Mouse (Mus musculus) c-Kit-negative CD71-positive TER-119-positive erythroid progenitor cells, embryonic 14.5 days (primary cell): ENCODE measurements around the gene Olfr1012.
"Not testable (repeated sequence)": the region's sequence is repeated elsewhere in the genome, so short reads cannot be mapped to it uniquely, and the experiment has no call there.

Source experiments
- DNase-seq: peaks from one replicate; pipeline ENCODE4 v3.0.0-alpha.2; 2013; ENCODE audit warnings: low read depth, low spot score

The Olfr1012 gene

GRCm38 (mm10) chr2:85762666-85763065 is at the start of gene Olfr1012:
Olfr1012 (minus strand) TSS chr2:85762766.
- DNase-seq, result no peak

DNA sequence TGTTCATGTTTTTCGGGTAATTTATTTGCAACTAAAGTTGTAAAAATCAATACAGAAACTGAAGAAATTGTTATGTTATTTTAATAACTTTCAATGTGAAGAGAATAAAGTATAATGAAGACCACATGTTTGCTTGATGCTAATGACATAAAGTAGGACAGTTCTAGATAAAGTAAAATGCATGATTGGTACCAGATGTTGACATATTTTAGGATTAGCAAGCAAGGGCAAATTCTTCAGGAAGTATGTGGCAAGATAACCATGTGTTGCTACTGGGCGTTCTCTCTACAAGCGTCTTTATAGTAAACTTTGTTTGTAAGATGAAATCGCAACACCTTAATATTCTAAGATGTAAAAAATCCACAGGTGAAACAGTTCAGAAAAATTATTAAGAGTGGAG is 41.9 kb upstream of the Olfr1012 start:
- DNase-seq, result no peak

DNA sequence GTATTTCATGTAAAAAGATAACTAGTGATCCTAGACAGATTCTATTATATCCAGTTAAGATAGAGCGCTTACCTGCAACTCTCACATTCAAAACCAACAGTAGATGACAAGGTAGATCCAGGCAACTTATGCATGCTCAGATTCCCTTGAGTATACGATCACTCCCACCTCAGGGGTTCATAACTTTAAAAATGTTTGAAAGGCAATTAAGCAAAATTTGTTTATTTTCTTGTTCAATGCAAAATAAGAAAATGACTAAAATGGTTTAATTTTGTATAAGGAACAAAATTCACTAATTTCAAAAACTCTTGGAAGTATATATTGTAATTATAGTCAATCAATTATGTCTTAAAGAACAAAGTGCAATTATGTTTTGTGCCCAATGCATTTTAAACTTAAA is 39.9 kb upstream of the Olfr1012 start, which contains the start of gene Olfr1016:
Gene Olfr1016 (minus strand): TSS at position 101 of the 400 bp plus-strand sequence.
- no peak for DNase-seq

- no peak for DNase-seq
Observed at GRCm38 (mm10) chr2:85792331-85792730, 29.8 kb upstream of the Olfr1012 start.

DNA sequence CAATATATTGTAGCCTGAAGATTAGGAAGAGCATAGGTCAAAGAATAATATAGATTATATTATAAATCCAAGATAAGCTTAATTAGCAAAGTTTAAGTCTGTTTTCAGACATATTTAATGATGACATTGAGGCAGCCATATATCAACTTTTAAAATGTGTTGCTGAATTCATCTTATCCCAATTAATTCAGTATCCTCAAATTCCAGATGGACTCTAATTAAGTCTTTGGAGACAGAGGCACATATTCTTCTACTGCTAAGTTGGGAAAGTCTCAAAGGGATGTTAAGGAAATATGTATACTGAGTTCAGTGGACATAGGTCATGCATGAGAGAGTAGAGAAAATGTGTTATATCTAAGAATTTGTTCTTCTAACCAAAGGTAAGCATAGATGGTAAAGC is 19.2 kb upstream of the Olfr1012 start, which contains the start of gene Olfr1015:
Gene Olfr1015 (plus strand): TSS at position 301 of the 400 bp plus-strand sequence.
- no peak for DNase-seq

DNA sequence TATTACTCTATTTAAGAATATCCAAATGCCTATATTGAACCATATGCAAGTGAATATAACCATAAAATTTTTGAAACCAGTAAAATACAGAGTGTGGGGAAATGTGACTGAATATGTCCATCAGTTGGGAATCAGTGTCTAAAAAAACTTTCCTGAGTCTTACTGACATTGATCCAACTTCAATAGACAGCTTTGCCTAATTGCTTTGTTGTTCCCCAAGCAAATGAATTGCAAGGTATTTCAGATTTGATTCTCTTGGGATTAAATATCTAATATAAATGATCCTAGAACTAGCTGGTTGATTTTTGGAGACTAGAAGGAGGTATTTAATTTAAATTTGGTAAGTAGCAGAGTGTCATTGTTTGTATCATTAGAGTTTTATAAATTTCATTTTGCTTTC is 9.8 kb upstream of the Olfr1012 start, which contains the start of gene Olfr1014:
Gene Olfr1014 (plus strand): TSS at position 301 of the 400 bp plus-strand sequence.
- DNase-seq, result no peak

- no peak for DNase-seq
Observed at GRCm38 (mm10) chr2:85766798-85767197, 4.2 kb upstream of the Olfr1012 start, which contains the start of gene Olfr1013. Olfr1013 (plus strand) TSS chr2:85767098.

GRCm38 (mm10) chr2:85753822-85754221 is 8.7 kb downstream of the Olfr1012 start:
- no peak for DNase-seq

GRCm38 (mm10) chr2:85725793-85726192 is 36.8 kb downstream of the Olfr1012 start:
- no peak for DNase-seq

GRCm38 (mm10) chr2:85715119-85715518 is 47.4 kb downstream of the Olfr1012 start, which contains the start of gene Olfr1009:
Olfr1009 (plus strand) TSS chr2:85715419.
- DNase-seq, result no peak

DNA sequence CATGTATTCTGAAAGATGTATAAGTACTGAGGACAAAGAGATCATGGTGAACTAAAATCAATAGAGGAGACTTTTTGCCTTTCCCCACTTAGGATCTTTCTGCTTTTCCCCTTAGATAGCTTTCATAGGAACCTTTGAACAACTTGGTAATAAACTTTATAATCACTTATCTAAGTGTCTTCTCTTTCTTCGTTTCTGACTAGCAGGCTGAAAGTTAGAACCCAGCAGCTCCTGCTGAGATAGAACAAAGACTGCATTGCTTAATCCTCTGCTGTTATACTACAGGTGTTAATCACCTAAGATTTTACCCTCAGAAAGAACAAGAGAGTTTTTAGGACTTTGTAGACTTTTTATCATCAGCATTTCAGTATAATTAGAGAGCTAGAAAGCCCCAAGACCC is 51.4 kb downstream of the Olfr1012 start:
- no peak for DNase-seq

DNA sequence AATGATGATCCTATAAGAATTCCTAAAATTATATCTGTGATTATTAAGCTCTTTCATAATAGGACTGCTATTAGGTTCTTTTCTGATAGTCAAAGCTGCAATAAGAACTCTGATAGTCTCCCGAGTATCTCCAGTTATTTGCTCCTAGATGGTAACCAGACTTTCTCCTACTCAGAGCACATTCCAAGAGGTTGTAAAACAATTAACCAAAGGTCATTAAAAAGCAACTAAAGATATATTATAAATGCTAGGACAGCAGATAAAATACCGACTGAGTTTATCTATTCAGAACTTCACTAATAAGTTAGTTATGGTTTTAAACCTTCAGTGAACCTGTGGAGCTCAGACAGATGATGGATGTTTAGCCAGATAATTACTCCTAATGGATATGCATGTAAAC is 51.9 kb downstream of the Olfr1012 start:
- DNase-seq, result not testable (repeated sequence)
